Mouse (Mus musculus): ENCODE results near the gene Retreg2. TPM values are rescaled to one million over a fixed set of nuclear protein-coding genes. Genes with fewer than 3 reads are reported as not detected.

The Retreg2 gene
- total RNA-seq, 1 experiment from 2014 or later: 24.7 TPM

Other genes with a start within 250 kb of the Retreg2 start
- not detected in 3 replicates for gene Cryba2, start 249.6 kb upstream of the Retreg2 start, total RNA-seq (2017)
- gene Cfap65, start 207.2 kb upstream of the Retreg2 start, total RNA-seq (2017): not detected in 3 replicates
- not detected in 3 replicates for gene Ihh, start 191.1 kb upstream of the Retreg2 start, total RNA-seq (2017)
- gene Nhej1, start 17.6 kb upstream of the Retreg2 start, total RNA-seq (2017): 4.9 to 13.4 TPM (median 7.4 TPM) in 3 replicates
- gene Slc23a3, start 8.9 kb upstream of the Retreg2 start, total RNA-seq (2017): not detected in 3 replicates
- gene Cnppd1, start 67 bp upstream of the Retreg2 start, total RNA-seq (2017): 82.6 to 107 TPM (median 99.6 TPM) in 3 replicates
- gene Zfand2b, start 25.9 kb downstream of the Retreg2 start, total RNA-seq (2017): 40.9 to 48.3 TPM (median 44.9 TPM) in 3 replicates
- 0.96 to 3.0 TPM (median 1.8 TPM) in 3 replicates for gene Abcb6, start 37.6 kb downstream of the Retreg2 start, total RNA-seq (2017)
- gene Ankzf1, start 49.4 kb downstream of the Retreg2 start, total RNA-seq (2017): 23.7 to 43.4 TPM (median 31.6 TPM) in 3 replicates
- gene Atg9a, start 49.4 kb downstream of the Retreg2 start, total RNA-seq (2017): 14.6 to 21.0 TPM (median 20.4 TPM) in 3 replicates
- gene Glb1l, start 68.0 kb downstream of the Retreg2 start, total RNA-seq (2017): 9.2 to 12.8 TPM (median 9.2 TPM) in 3 replicates
- gene Stk16, start 68.1 kb downstream of the Retreg2 start, total RNA-seq (2017): 35.5 to 62.5 TPM (median 42.0 TPM) in 3 replicates
- gene Tuba4a, start 77.1 kb downstream of the Retreg2 start, total RNA-seq (2017): 55.7 to 63.9 TPM (median 58.5 TPM) in 3 replicates
- not detected in 3 replicates for gene A630095N17Rik, start 89.3 kb downstream of the Retreg2 start, total RNA-seq (2017)
- gene Dnajb2, start 93.6 kb downstream of the Retreg2 start, total RNA-seq (2017): 22.6 to 64.3 TPM (median 30.7 TPM) in 3 replicates
- gene Ptprn, start 121.7 kb downstream of the Retreg2 start, total RNA-seq (2017): not detected in 3 replicates
- gene Resp18, start 135.6 kb downstream of the Retreg2 start, total RNA-seq (2017): not detected in 3 replicates
- gene Dnpep, start 175.2 kb downstream of the Retreg2 start, total RNA-seq (2017): 24.0 to 37.3 TPM (median 32.1 TPM) in 3 replicates
- not detected in 3 replicates for gene Des, start 217.6 kb downstream of the Retreg2 start, total RNA-seq (2017)
- 0.49 TPM in 1 of 3 replicates, not detected in the others for gene Speg, start 232.5 kb downstream of the Retreg2 start, total RNA-seq (2017)

All from monocyte, adult 5-6 weeks (primary cell).